In the genomic region with DNA sequence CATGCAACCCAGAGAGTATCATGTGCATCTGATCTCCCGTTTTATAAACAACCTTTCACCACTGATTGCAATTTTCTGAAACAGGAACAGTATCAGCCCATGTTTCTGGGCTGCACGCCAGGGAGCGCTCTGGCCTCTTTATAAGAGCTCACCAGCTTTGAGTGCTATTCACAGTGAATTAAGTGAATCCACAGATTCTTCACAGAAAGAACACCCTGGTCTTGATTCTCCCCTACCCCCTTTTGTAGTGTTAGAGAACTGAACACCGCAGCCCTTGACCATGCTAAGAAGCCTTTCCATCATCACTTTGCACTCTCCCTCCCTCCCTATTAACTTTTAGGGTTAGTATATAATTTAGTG, we compare ENCODE assay signal across 8 mouse cellular contexts. TPM values are rescaled to one million over a fixed set of nuclear protein-coding genes. Genes with fewer than 3 reads are reported as not detected.
DNase-seq lines count a peak whose midpoint lies in the region; ATAC-seq and TF ChIP-seq lines count a peak whose summit lies in the region.

No protein-coding gene starts in this region.

- H3K9ac ChIP-seq in intestine, postnatal 0 days (ENCODE audit: low read depth, low read length): no peak overlapping the region
- H3K9ac ChIP-seq in midbrain, embryonic 13.5 days (replicated peaks): no peak overlapping the region
- H3K9ac ChIP-seq in stomach, postnatal 0 days (ENCODE audit: low read length): no peak overlapping the region

- H3K27ac ChIP-seq in gastrocnemius, adult 2 months: peak overlapping the region; percentile 84
- H3K27ac ChIP-seq in intestine, postnatal 0 days (ENCODE audit: low read depth, low read length): no peak overlapping the region
- H3K27ac ChIP-seq in limb, embryonic 10.5 days: no peak overlapping the region
- H3K27ac ChIP-seq in midbrain, embryonic 13.5 days: no peak overlapping the region
- H3K27ac ChIP-seq in stomach, postnatal 0 days (replicated peaks): peak overlapping the region; percentile 35

- WGBS in intestine, postnatal 0 days: 32% methylated on average over 4 of the region's 4 CpGs
- WGBS in limb, embryonic 10.5 days: 58% methylated on average over 4 of the region's 4 CpGs
- 24% methylated on average over 4 of the region's 4 CpGs for WGBS in midbrain, embryonic 13.5 days
- 14% methylated on average over 4 of the region's 4 CpGs for WGBS in stomach, postnatal 0 days

- TF ChIP-seq EP300 in stomach, postnatal 0 days (optimal IDR thresholded peaks at IDR 0.05): no peak

- no peaks in the 10 kb centered on the region for H3K27me3 ChIP-seq in intestine, postnatal 0 days (replicated peaks; ENCODE audit: control insufficient read depth, insufficient read depth, low read length)
- H3K27me3 ChIP-seq in limb, embryonic 10.5 days (ENCODE audit: low read depth, poor library complexity, severe bottlenecking): no peaks in the 10 kb centered on the region
- no peaks in the 10 kb centered on the region for H3K27me3 ChIP-seq in midbrain, embryonic 13.5 days
- H3K27me3 ChIP-seq in stomach, postnatal 0 days (ENCODE audit: control insufficient read depth, insufficient read depth, low read length): no peaks in the 10 kb centered on the region

- peak overlapping the region; percentile 77 for H3K4me2 ChIP-seq in intestine, postnatal 0 days (replicated peaks; ENCODE audit: low read depth)
- peak overlapping the region; percentile 58 for H3K4me2 ChIP-seq in midbrain, embryonic 13.5 days (replicated peaks)
- H3K4me2 ChIP-seq in stomach, postnatal 0 days (replicated peaks; ENCODE audit: low read depth): peak overlapping the region; percentile 65

- intact Hi-C loops in gastrocnemius, adult 2 months (cut with DNase I): no loop called here

- no peaks in the 10 kb centered on the region for H3K36me3 ChIP-seq in intestine, postnatal 0 days (ENCODE audit: control insufficient read depth, insufficient read depth)
- H3K36me3 ChIP-seq in limb, embryonic 10.5 days: no peaks in the 10 kb centered on the region
- H3K36me3 ChIP-seq in midbrain, embryonic 13.5 days: no peaks in the 10 kb centered on the region
- no peaks in the 10 kb centered on the region for H3K36me3 ChIP-seq in stomach, postnatal 0 days (ENCODE audit: control insufficient read depth, insufficient read depth, low read length)

- no peak for TF ChIP-seq CTCF in gastrocnemius, adult 2 months (IDR thresholded peaks at IDR 0.05)
- peak; percentile 64 for TF ChIP-seq CTCF in intestine, postnatal 0 days (IDR thresholded peaks at IDR 0.05; ENCODE audit: low read depth)
- peak; percentile 57 for TF ChIP-seq CTCF in stomach, postnatal 0 days (IDR thresholded peaks at IDR 0.05; ENCODE audit: low read depth)

- H3K4me3 ChIP-seq in gastrocnemius, adult 2 months: peak overlapping the region; percentile 70
- peak overlapping the region; percentile 47; the same call in 1 of the 2 replicates for H3K4me3 ChIP-seq in intestine, postnatal 0 days (ENCODE audit: low read depth, low read length)
- peak overlapping the region; percentile 47; the same call in 1 of the 2 replicates for H3K4me3 ChIP-seq in limb, embryonic 10.5 days
- H3K4me3 ChIP-seq in midbrain, embryonic 13.5 days (replicated peaks): peak overlapping the region; percentile 36
- peak overlapping the region; percentile 54 for H3K4me3 ChIP-seq in stomach, postnatal 0 days (ENCODE audit: low read depth, low read length)

- ATAC-seq in intestine, postnatal 0 days: peak; percentile 78
- ATAC-seq in midbrain, embryonic 13.5 days: peak; percentile 85
- ATAC-seq in stomach, postnatal 0 days (ENCODE audit: low FRiP score, low TSS enrichment): peak; percentile 78

- 0 out of 2 replicates have a peak, but pooled peaks cover 3% of the 10 kb centered on the region for H3K4me1 ChIP-seq in intestine, postnatal 0 days (replicated peaks; ENCODE audit: control insufficient read depth, insufficient read depth, low read length)
- 0 out of 2 replicates have a peak, but pooled peaks cover 8% of the 10 kb centered on the region for H3K4me1 ChIP-seq in limb, embryonic 10.5 days
- H3K4me1 ChIP-seq in midbrain, embryonic 13.5 days (replicated peaks): peaks cover 9% of the 10 kb centered on the region
- H3K4me1 ChIP-seq in stomach, postnatal 0 days (replicated peaks; ENCODE audit: control insufficient read depth, insufficient read depth): no peaks in the 10 kb centered on the region

- H3K9me3 ChIP-seq in intestine, postnatal 0 days (ENCODE audit: control insufficient read depth): no peaks in the 10 kb centered on the region
- no peaks in the 10 kb centered on the region for H3K9me3 ChIP-seq in limb, embryonic 10.5 days (replicated peaks)
- no peaks in the 10 kb centered on the region for H3K9me3 ChIP-seq in midbrain, embryonic 13.5 days
- no peaks in the 10 kb centered on the region for H3K9me3 ChIP-seq in stomach, postnatal 0 days (ENCODE audit: control insufficient read depth, low read length)

- DNase-seq in adrenal gland, postnatal 25 days: peak; percentile 50
- peak; percentile 21 for DNase-seq in cerebellum, adult 8-10 months
- DNase-seq in gastrocnemius, adult 2 months: peak; percentile 75
- no peak for DNase-seq in limb, embryonic 10.5 days (ENCODE audit: low spot score)
- peak; percentile 65 for DNase-seq in stomach, postnatal 0 days (ENCODE audit: low spot score)
- no peak for DNase-seq in Muller cell, postnatal 12 days (ENCODE audit: inconsistent ontology term)

RNA-seq across cellular contexts. Expression of a gene that starts 0.4 kb away (rescaled TPM):
- 0.90 and 1.1 TPM in 2 replicates for total RNA-seq in adrenal gland, postnatal 25 days (2021)
- under 1 TPM; 0.36 to 0.50 TPM for total RNA-seq in gastrocnemius, adult 2 months (2021)
- polyA plus RNA-seq in intestine, postnatal 0 days (2015; fragmentation: Nextera tagmentation; extraction: Ambion mirVana): 4.3 and 4.6 TPM in 2 replicates
- polyA plus RNA-seq in limb, embryonic 10.5 days (2016; fragmentation: Nextera tagmentation; extraction: Ambion mirVana): 0.43 and 0.50 TPM in 2 replicates
- polyA plus RNA-seq in midbrain, embryonic 13.5 days (2015; fragmentation: Nextera tagmentation; extraction: Ambion mirVana): 1.6 and 2.4 TPM in 2 replicates
- polyA plus RNA-seq in stomach, postnatal 0 days (2015; fragmentation: Nextera tagmentation; extraction: Ambion mirVana): 5.4 and 6.0 TPM in 2 replicates

RNA-seq across cellular contexts. Expression of a gene that starts 38.3 kb away (rescaled TPM):
- total RNA-seq in adrenal gland, postnatal 25 days (2021): 5.9 and 7.3 TPM in 2 replicates
- total RNA-seq in gastrocnemius, adult 2 months (2021): 1 to 10 TPM in 1 of 2 experiments, under 1 TPM in 1; 0.87 to 1.6 TPM
- 37.2 and 39.2 TPM in 2 replicates for polyA plus RNA-seq in intestine, postnatal 0 days (2015; fragmentation: Nextera tagmentation; extraction: Ambion mirVana)
- polyA plus RNA-seq in limb, embryonic 10.5 days (2016; fragmentation: Nextera tagmentation; extraction: Ambion mirVana): 3.4 and 5.1 TPM in 2 replicates
- 3.2 and 3.7 TPM in 2 replicates for polyA plus RNA-seq in midbrain, embryonic 13.5 days (2015; fragmentation: Nextera tagmentation; extraction: Ambion mirVana)
- 21.5 and 23.0 TPM in 2 replicates for polyA plus RNA-seq in stomach, postnatal 0 days (2015; fragmentation: Nextera tagmentation; extraction: Ambion mirVana)

Comparison
In these comparisons a context has a peak if more than half of its experiments do, and no peak if none do; other contexts are left out.
1. DNase-seq: peak in adrenal gland, postnatal 25 days (single experiment), cerebellum, adult 8-10 months (single experiment), gastrocnemius, adult 2 months (single experiment) and stomach, postnatal 0 days (single experiment); none in limb, embryonic 10.5 days (single experiment) and Muller cell, postnatal 12 days (single experiment).
2. H3K27ac ChIP-seq: peak in gastrocnemius, adult 2 months (single experiment) and stomach, postnatal 0 days (single experiment); none in intestine, postnatal 0 days (single experiment), limb, embryonic 10.5 days (single experiment) and midbrain, embryonic 13.5 days (single experiment).
3. Peak in every context shown above with its lines, with median percentiles within 50 percentile points of each other: H3K4me3 ChIP-seq, ATAC-seq and H3K4me2 ChIP-seq.